8 mouse cellular contexts compared by ENCODE assay signal in the genomic region with DNA sequence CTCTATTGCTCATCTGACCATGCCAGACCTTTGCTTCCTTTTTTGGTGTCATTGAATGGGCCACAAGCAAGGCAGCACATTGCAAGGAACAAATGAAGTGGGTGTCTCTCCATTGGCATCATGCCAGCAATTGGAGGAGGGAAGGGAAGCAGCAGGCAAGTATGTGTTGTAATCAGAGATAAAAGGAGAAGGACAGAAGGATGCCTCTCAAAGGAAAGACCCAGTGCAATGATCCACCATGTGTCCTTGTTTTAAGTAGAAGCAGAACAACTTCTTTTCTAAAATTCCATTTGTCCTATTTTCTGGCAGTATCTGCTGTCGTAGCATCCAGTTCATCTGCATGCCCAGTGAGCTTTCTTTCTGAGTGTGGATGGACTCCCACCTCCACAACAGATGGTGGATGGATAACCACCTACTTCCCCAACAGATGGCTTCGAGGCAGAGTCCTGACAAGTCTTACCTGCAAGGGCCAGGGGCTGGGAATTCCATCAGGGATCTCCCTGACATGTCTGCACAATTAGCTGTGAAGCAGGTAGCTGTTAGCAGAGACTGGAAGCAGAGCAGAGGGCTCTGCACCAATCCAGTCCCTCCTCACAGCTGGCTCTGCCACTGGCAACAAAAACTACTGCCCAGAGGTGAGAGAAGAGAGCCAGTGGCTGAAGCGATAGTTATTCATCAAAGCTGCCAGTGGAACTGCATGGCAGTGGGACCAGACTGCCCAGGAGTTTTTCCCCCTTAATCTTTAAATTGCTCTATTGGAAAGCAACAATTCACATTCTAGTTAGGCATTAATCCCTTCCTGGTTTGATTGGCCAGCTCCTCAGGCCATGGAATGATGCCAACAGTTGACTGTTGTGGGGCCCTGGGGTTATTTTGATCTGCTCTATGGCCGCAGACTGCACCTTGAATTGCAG.
DNase-seq lines count a peak whose midpoint lies in the region; ATAC-seq lines count a peak whose summit lies in the region.

No protein-coding gene starts in this region.

- H3K9ac ChIP-seq in hindbrain, embryonic 13.5 days = no peak overlapping the region
- no peak overlapping the region for H3K9ac ChIP-seq in hindbrain, embryonic 16.5 days (ENCODE audit: low read depth, low read length)

- no peak overlapping the region for H3K4me3 ChIP-seq in hindbrain, embryonic 13.5 days
- no peak overlapping the region for H3K4me3 ChIP-seq in hindbrain, embryonic 10.5 days
- H3K4me3 ChIP-seq in hindbrain, embryonic 16.5 days (ENCODE audit: low read length) = no peak overlapping the region

- no peaks in the 10 kb centered on the region for H3K36me3 ChIP-seq in hindbrain, embryonic 13.5 days
- no peaks in the 10 kb centered on the region for H3K36me3 ChIP-seq in hindbrain, embryonic 10.5 days
- H3K36me3 ChIP-seq in hindbrain, embryonic 16.5 days (ENCODE audit: control insufficient read depth, insufficient read depth, low read length) = no peaks in the 10 kb centered on the region

- peak; percentile 59; the same call in 1 of the 2 replicates for ATAC-seq in hindbrain, embryonic 13.5 days (ENCODE audit: low FRiP score)
- ATAC-seq in cerebellum, adult (ENCODE audit: insufficient number of reproducible peaks, low FRiP score, low TSS enrichment) = peak; percentile 94
- ATAC-seq in hindbrain, embryonic 16.5 days = peak; percentile 90

- 0 out of 2 replicates have a peak overlapping the region, but pooled peaks have one; percentile 5 for H3K27ac ChIP-seq in hindbrain, embryonic 13.5 days
- no peak overlapping the region for H3K27ac ChIP-seq in hindbrain, embryonic 10.5 days
- no peak overlapping the region for H3K27ac ChIP-seq in hindbrain, embryonic 16.5 days (ENCODE audit: low read depth, low read length)

- no peaks in the 10 kb centered on the region for H3K9me3 ChIP-seq in hindbrain, embryonic 13.5 days
- no peaks in the 10 kb centered on the region for H3K9me3 ChIP-seq in hindbrain, embryonic 10.5 days
- no peaks in the 10 kb centered on the region for H3K9me3 ChIP-seq in hindbrain, embryonic 16.5 days (ENCODE audit: control insufficient read depth, low read length)

- peaks cover 8% of the 10 kb centered on the region for H3K4me1 ChIP-seq in hindbrain, embryonic 13.5 days (replicated peaks)
- no peaks in the 10 kb centered on the region for H3K4me1 ChIP-seq in hindbrain, embryonic 10.5 days (replicated peaks)
- peaks cover 6% of the 10 kb centered on the region for H3K4me1 ChIP-seq in hindbrain, embryonic 16.5 days (ENCODE audit: control insufficient read depth, insufficient read depth, low read depth, low read length)

- WGBS in hindbrain, embryonic 13.5 days = 67% methylated on average over 4 of the region's 4 CpGs
- WGBS in hindbrain, embryonic 10.5 days = 76% methylated on average over 4 of the region's 4 CpGs
- WGBS in hindbrain, embryonic 16.5 days = 38% methylated on average over 4 of the region's 4 CpGs

- DNase-seq in hindbrain, embryonic 10.5 days (ENCODE audit: low spot score) = no peak
- DNase-seq in layer of hippocampus, postnatal 10 days (ENCODE audit: low spot score in 2 of 2) = peak; percentile 11 to 30
- DNase-seq in right cerebral cortex, postnatal 36 days (ENCODE audit: low spot score in 2 of 2) = peak; percentile 23 to 46
- no peak for DNase-seq in thymus, postnatal 4 days
- DNase-seq in adipocyte (ENCODE audit: low spot score) = no peak

- H3K27me3 ChIP-seq in hindbrain, embryonic 13.5 days = no peaks in the 10 kb centered on the region
- H3K27me3 ChIP-seq in hindbrain, embryonic 10.5 days (ENCODE audit: insufficient read depth, poor library complexity, severe bottlenecking) = no peaks in the 10 kb centered on the region
- H3K27me3 ChIP-seq in hindbrain, embryonic 16.5 days (replicated peaks; ENCODE audit: control insufficient read depth, insufficient read depth, low read length) = no peaks in the 10 kb centered on the region

- H3K4me2 ChIP-seq in hindbrain, embryonic 13.5 days = no peak overlapping the region
- no peak overlapping the region for H3K4me2 ChIP-seq in hindbrain, embryonic 16.5 days (ENCODE audit: low read length)

Comparison
In these comparisons a context has a peak if more than half of its experiments do, and no peak if none do; other contexts are left out.
1. DNase-seq: peak in layer of hippocampus, postnatal 10 days (2 of 2) and right cerebral cortex, postnatal 36 days (2 of 2); none in hindbrain, embryonic 10.5 days (single experiment), thymus, postnatal 4 days (single experiment) and adipocyte (single experiment).
2. Peak in every context shown above with its lines, with median percentiles within 50 percentile points of each other: ATAC-seq.